Mouse (Mus musculus) cerebellum, postnatal 25 days (tissue): Measurements from ENCODE around the gene Fgfrl1.
"Not testable (repeated sequence)": the region's sequence is repeated elsewhere in the genome, so short reads cannot be mapped to it uniquely, and the experiment has no call there.

ENCODE experiments used
- DNase-seq, 2 experiments: peaks; one replicate each; pipeline ENCODE4 v3.0.0; 2021; ENCODE audit warnings: mixed read lengths in 2 of 2

Fgfrl1 gene

GRCm38 (mm10) chr5:108701341-108702021 lies 9.3 kb downstream of the Fgfrl1 start:
- DNase-seq = no peak

DNA sequence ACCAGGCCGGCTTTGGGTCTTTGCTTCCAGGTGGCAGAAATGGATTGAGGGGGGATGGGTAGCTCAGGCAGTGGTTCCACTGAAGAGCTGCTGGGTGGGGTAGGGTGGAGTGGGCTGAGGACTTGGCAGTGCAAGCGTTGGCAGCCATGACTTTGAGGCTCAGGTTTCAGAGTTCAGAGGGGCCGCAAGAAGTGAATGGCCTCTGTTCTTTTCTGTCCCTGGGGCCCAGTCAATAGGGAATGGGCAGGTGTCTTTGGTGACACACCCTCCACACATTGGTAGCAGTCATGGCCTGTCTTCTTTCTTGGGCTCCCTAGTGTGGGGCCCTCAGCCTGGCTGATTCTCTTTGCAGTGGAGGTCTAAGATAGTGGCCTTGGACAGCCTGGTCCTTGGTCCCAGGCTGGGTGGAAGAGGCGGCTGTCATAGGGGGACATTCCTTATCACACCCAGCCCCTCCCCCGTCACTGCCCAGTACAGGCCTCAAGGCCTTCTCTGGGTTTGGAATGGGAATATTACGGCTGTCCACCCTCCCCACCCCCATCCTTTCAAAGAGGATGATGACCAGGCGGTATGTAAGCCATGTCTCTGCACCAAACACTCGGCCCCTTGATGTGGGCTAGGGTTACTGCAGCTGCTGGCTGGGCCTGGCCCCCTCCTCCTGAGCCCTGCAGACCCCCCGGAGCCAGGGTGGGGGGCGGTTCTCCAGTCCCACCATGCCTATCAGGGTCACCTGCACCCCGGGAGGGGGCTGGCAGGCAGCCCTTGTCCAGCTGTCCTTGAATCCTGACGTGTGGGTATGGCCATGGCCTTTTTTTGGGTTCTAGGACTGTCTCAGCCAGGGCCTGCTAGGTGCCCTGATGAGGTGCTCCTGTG lies 11.8 kb downstream of the Fgfrl1 start:
- no peak for DNase-seq

DNA sequence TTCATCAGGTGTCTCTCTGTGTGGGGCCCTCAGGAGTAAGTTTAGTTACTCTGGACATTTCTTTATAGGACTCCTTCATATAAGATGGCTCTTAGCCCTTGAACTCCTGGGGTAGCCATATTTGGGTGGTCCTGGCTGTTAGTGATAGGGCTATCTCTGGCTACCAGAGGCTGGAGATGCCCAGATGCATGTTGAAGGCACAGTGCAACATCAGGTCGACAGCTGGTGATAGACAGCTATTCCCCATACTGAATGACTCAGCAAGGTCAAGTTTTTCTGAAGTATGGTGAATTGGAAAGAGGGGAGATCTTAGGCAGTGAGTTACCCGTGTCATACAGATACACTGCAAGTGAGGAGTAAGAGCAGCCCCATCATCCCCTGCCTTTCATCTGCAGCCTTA lies 15.6 kb downstream of the Fgfrl1 start:
- DNase-seq = no peak

DNA sequence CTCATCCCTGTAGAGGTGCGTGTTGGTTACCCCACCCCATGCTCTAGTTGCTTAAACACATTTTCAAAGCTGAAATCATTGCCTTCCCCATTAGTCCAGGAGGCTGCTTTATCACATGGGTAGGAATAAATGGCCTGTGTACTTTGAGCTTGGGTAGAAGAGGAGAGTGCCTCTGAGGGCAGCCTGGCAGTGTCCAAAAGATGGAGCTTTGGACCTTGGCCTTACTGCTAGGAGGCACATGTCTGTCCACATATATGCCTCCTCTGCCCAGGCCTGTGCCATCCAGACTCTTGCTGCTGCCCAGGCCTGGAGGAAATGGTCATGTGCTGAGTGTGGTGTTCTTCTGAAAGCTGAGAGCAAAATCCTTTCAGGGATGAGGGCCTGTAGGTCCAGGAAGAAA lies 16.2 kb downstream of the Fgfrl1 start:
- DNase-seq = no peak

DNA sequence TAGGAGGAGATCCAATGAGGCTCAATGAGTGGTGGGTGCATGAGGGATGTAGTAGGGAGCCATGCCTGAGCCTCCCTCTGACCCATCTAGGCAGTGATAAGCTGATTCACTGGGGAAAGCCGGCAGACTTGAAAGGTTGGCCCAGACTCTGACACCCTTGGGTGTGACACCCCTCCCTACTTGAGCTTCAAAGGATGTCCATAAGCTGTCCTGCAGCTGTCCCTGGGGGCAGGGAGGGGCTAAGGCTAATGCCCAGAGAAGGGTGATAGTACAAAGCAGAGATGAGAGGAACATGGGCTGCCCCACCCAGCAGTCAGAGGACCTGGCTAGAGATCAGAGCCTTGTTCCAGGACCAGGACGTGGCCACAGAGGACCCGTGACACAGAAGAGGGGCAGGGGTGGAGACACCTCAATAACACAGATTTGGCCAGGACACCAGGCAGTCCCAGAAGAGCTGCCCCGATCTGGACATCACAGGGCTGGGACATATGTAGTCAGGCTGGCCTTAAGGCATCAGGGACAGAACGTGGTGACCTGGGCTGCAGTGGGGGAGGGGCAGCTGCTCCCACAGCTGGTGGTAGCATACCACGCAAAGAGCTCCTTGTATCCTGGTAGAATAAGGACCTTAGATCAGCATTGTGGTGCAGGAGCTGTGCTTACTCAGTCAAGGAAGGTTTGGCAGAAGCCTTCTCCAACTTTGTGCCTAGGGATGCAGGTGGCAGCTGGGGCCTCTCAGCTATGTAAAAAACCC lies 17.0 kb downstream of the Fgfrl1 start:
- no peak for DNase-seq

DNA sequence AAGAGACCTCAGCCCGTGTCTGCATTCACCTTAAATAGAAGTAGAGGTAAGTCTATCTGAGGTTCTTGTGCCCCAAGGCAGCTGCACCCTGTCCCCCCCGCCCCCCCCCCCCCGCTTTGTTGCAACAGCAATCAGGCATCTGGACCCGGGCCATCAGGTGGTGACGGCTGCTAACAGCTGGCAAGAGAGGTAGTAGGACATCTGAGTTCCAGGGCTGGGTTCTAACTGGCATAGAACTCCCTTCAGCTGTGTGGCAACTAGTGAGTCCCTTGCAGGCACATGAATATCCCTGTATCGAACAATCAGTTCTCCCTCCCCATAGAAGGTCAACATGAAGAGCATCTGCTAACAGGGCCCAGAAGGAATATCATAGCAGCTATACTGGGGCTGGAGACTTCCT lies 19.8 kb downstream of the Fgfrl1 start:
- DNase-seq = no peak

- no peak for DNase-seq
Observed at GRCm38 (mm10) chr5:108713096-108713495, 20.9 kb downstream of the Fgfrl1 start.

GRCm38 (mm10) chr5:108713691-108714090 lies 21.5 kb downstream of the Fgfrl1 start:
- no peak for DNase-seq

GRCm38 (mm10) chr5:108714149-108714548 lies 22.0 kb downstream of the Fgfrl1 start:
- DNase-seq = peak; percentile 44 to 57

DNA sequence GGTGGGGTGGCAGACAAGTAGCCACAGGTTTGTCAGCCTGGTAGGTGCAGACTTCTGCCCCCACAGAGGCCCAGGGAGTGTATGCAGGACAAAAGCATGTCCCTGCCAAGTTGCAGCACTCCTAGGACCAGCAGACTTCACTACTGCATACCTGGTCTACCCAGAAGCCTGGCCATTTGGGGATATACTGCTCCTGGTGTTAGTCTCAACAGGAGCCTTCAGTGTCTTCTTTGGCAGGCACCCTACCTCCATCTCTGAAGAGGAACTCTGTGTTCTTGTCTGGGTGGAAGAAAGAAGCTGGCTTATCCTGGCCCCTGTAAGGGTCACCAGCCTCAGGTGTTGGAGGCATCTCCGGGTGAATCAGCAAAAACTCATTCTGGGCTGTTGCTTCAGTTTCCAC lies 23.8 kb downstream of the Fgfrl1 start:
- DNase-seq = no peak

DNA sequence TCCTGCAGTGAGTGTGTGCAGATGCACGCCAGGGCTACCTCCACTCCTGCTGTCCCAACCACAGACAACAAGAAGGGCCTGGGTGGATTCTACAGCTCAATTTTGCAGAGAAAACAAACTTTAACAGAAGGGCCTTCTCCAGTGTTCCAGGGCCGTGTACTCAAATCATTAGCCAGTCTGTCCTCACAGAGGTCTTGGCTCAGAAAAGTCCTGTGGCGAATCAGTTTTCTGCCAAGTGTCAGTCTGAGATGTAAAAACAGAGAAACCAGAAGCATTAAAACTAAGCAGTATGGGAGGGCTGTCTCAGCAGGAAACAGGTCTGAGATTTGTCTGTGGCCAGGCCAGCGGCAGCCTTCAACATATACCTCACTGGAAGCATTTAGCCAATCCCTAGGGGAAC lies 25.9 kb downstream of the Fgfrl1 start:
- DNase-seq = peak; percentile 33 to 57

GRCm38 (mm10) chr5:108719761-108720160 lies 27.6 kb downstream of the Fgfrl1 start:
- DNase-seq = no peak

GRCm38 (mm10) chr5:108724006-108724405 lies 31.8 kb downstream of the Fgfrl1 start:
- no peak for DNase-seq

DNA sequence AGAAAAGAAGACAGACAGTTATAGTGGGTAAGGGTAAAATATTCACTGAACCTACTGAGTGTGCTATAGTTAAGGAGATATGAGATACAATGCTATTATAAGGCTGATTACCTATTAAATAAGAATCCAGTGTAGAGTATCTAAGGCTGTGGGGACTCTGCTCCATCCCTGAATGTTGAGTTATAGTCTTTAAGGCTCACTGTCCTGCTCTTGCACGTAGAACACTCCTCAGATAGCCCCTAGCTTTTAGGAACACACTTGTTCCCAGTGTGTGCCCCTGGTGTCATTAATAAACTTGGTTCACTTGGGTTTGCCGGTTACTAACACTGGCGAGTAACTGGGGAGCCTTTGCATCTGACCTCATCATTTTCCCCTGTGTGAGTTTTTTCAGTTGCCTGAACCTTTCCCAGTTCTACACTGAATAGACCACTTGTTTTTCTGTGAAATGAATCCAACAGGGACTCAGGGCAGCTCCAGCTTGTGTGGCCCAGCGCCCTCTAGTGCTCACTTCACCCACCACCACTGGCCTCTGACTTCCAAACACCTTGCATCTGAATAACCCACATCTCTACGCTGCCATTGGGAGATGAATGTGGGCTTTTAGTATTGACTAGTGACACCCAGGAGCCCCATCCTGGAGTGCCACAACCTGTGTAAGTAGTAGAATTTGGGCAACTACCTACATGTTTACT lies 34.5 kb downstream of the Fgfrl1 start:
- DNase-seq = peak; percentile 77 to 86

GRCm38 (mm10) chr5:108727425-108727824 lies 35.2 kb downstream of the Fgfrl1 start:
- no peak for DNase-seq

DNA sequence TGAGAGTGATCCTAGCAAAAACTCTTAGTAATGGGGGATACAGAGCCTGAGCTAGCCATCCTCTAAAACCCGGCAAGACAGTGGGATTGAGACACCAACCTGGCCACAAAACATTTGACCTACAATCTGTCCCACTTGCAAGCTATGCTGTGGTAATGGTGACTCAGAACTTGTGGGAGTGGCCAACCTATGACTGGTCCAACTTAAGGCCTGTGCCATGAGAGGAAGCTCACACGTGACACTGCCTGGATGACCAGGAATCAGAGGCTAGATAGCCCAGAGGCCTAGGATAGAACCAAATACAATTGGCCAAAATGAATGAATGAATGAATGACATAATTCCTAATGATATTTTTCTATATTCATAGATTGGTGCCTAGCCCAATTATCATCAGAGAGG lies 49.7 kb downstream of the Fgfrl1 start:
- no peak for DNase-seq

GRCm38 (mm10) chr5:108742596-108742995 lies 50.4 kb downstream of the Fgfrl1 start:
- DNase-seq = no peak

- DNase-seq = no peak
Observed at GRCm38 (mm10) chr5:108743856-108744255, 51.7 kb downstream of the Fgfrl1 start.

DNA sequence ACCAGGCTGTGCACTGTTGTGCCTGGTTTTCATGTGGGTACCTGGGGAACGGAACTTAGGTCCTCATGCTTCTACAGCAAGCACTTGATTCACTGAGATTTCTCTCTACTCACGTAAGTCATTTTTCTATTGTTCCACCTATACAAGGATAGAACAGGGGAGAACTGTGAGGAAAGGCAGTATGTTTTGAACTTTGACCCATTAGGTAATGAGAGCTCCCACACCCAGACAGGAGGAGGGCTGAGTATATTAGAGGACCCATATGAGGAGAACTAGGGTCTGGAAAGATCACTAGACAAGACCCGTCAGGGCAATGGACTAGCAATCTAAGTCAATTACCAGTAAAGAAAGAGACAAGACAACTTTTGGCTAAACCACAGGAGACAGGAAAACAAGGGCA lies 52.4 kb downstream of the Fgfrl1 start:
- no peak for DNase-seq

GRCm38 (mm10) chr5:108750328-108751210 lies 58.4 kb downstream of the Fgfrl1 start:
- no peak for DNase-seq

DNA sequence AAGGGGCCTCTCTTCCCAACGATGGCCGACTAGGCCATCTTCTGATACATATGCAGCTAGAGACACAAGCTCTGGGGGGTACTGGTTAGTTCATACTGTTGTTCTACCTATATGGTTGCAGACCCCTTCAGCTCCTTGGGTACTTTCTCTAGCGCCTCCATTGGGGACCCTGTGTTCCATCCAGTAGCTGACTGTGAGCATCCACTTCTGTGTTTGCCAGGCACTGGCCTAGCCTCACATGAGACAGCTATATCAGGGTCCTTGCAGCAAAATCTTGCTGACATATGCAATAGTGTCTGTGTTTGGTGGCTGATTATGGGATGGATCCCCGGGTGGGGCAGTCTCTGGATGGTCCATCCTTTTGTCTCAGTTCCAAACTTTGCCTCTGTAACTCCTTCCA lies 59.1 kb downstream of the Fgfrl1 start:
- not testable (repeated sequence) for DNase-seq
